Mouse (Mus musculus) heart, adult 2 months (tissue): ENCODE results near the gene Pias1. TPM values are rescaled to one million over a fixed set of nuclear protein-coding genes. Genes with fewer than 3 reads are reported as not detected.

Source experiments
- DNase-seq, 2 experiments: peaks; one replicate each; pipeline ENCODE4 v3.0.0; 2021
- H3K27ac ChIP-seq: fragments of 200-600 bp; 2 replicates; pipeline ENCODE4 v1.8.1; 2022
- H3K27me3 ChIP-seq: fragments of 200-500 bp; 2 replicates; pipeline ENCODE4 v1.6.1; 2012; ENCODE audit warnings: mild to moderate bottlenecking, low read length, inconsistent platforms, mixed read lengths; ENCODE audit not compliant: control insufficient read depth, insufficient read depth
- H3K36me3 ChIP-seq: fragments of 200-500 bp; 2 replicates; pipeline ENCODE4 v1.6.1; 2012; ENCODE audit warnings: low read length, inconsistent platforms; ENCODE audit not compliant: control insufficient read depth, insufficient read depth
- H3K4me1 ChIP-seq: fragments of 200-500 bp; 2 replicates; pipeline ENCODE4 v1.6.1; 2011; ENCODE audit warnings: low read length; ENCODE audit not compliant: control insufficient read depth, insufficient read depth
- H3K4me3 ChIP-seq: fragments of 200-600 bp; 2 replicates; pipeline ENCODE4 v1.8.1; 2022
- H3K79me2 ChIP-seq: fragments of 200-500 bp; replicated peaks from 2 replicates; pipeline ENCODE4 v1.6.1; 2012; ENCODE audit warnings: mild to moderate bottlenecking, inconsistent platforms, low read length, moderate library complexity, mixed read lengths; ENCODE audit not compliant: control insufficient read depth, insufficient read depth
- H3K9ac ChIP-seq: fragments of 200-500 bp; 2 replicates; pipeline ENCODE4 v1.6.1; 2012; ENCODE audit warnings: low read depth, mild to moderate bottlenecking, control low read depth, inconsistent platforms, low read length, mixed read lengths
- CTCF ChIP-seq: fragments of 200-600 bp; IDR thresholded peaks from 2 replicates; pipeline ENCODE4 v1.8.1; 2022; ENCODE audit warnings: antibody characterized with exemption, mild to moderate bottlenecking, moderate library complexity
- EP300 ChIP-seq: fragments of 200-500 bp; IDR thresholded peaks from 2 replicates; pipeline ENCODE4 v1.6.1; 2011; ENCODE audit warnings: low read depth, low read length, control low read depth; ENCODE audit not compliant: insufficient read depth
- POLR2A ChIP-seq: fragments of 200-500 bp; IDR thresholded peaks from 2 replicates; pipeline ENCODE4 v1.6.1; 2011; ENCODE audit warnings: mild to moderate bottlenecking, low read depth, low read length, control low read depth; ENCODE audit not compliant: insufficient read depth
- WGBS: fragments of 180-500 bp; shearing (Covaris S2); methylation state at CpG from one replicate; pipeline ENCODE4 v1.1.7; 2018; 5-methylcytosine and 5-hydroxymethylcytosine counted together
- intact Hi-C: fragments of 180-260 bp; cut with DNase I; formaldehyde crosslinking; loops from one replicate; pipeline ENCODE4 v1.15.1; 2025
- polyA plus RNA-seq: library from polyadenylated mRNA; depleted of rRNA; stranded (reverse); fragments of >200 nt; gene quantifications from 2 replicates; pipeline ENCODE4 v1.2.3, GENCODE M21; 2012
- total RNA-seq, 2 experiments: library from RNA; stranded (reverse); gene quantifications; 2 replicates each; pipeline ENCODE4 v1.2.3; 2021

Pias1 gene
- total and polyA plus RNA-seq, 3 experiments, result 18.0 to 26.1 (median 24.2) TPM

GRCm38 (mm10) chr9:62913390-62914069, 74.2 kb downstream of the Pias1 start:
- no peak overlapping the region for H3K9ac ChIP-seq
- peaks cover 9% of the 10 kb centered on the region for H3K36me3 ChIP-seq
- no peak overlapping the region for H3K27ac ChIP-seq
- DNase-seq, result peak in 1 of 2 experiments; percentile 26
- H3K27me3 ChIP-seq, result no peaks in the 10 kb centered on the region
- intact Hi-C loops, result loop anchor here (5.0 to 10.0 kb wide), 2 partner anchors 61 to 209 kb away; no protein-coding TSS in a partner anchor
- WGBS, result 79% methylated on average over 5 of the region's 5 CpGs
- H3K4me1 ChIP-seq, result peaks cover 1% of the 10 kb centered on the region
- no peaks in the 10 kb centered on the region for H3K79me2 ChIP-seq
- TF ChIP-seq EP300 (no peak), CTCF (no peak), POLR2A (no peak)
- H3K4me3 ChIP-seq, result no peak overlapping the region

GRCm38 (mm10) chr9:62905039-62905438, 82.7 kb downstream of the Pias1 start:
- intact Hi-C loops, result no loop called here
- H3K4me3 ChIP-seq, result no peak overlapping the region
- no peak for TF ChIP-seq EP300
- TF ChIP-seq CTCF, result no peak
- no peak for TF ChIP-seq POLR2A
- no peaks in the 10 kb centered on the region for H3K27me3 ChIP-seq
- no peak overlapping the region for H3K9ac ChIP-seq
- 95% methylated on average over 8 of the region's 8 CpGs for WGBS
- no peak for DNase-seq
- H3K4me1 ChIP-seq, result no peaks in the 10 kb centered on the region
- H3K36me3 ChIP-seq, result no peaks in the 10 kb centered on the region
- no peaks in the 10 kb centered on the region for H3K79me2 ChIP-seq
- H3K27ac ChIP-seq, result no peak overlapping the region

GRCm38 (mm10) chr9:62903841-62904240, 83.9 kb downstream of the Pias1 start:
- H3K27ac ChIP-seq, result no peak overlapping the region
- intact Hi-C loops, result no loop called here

GRCm38 (mm10) chr9:62901736-62902135, 86.0 kb downstream of the Pias1 start:
- H3K4me3 ChIP-seq, result no peak overlapping the region
- no peak for DNase-seq
- H3K9ac ChIP-seq, result no peak overlapping the region
- intact Hi-C loops, result no loop called here
- no peak overlapping the region for H3K27ac ChIP-seq
- H3K36me3 ChIP-seq, result peaks cover 8% of the 10 kb centered on the region
- 89% methylated on average over 2 of the region's 2 CpGs for WGBS
- no peaks in the 10 kb centered on the region; the same call in 1 of the 2 replicates for H3K4me1 ChIP-seq
- TF ChIP-seq EP300, result no peak
- no peaks in the 10 kb centered on the region for H3K79me2 ChIP-seq
- H3K27me3 ChIP-seq, result no peaks in the 10 kb centered on the region

More at GRCm38 (mm10) chr9:62903841-62904240, 83.9 kb downstream of the Pias1 start:
- 90% methylated on average over 2 of the region's 2 CpGs for WGBS
- no peaks in the 10 kb centered on the region for H3K27me3 ChIP-seq
- H3K4me3 ChIP-seq, result no peak overlapping the region
- TF ChIP-seq EP300 (no peak), CTCF (no peak), POLR2A (no peak)
- no peaks in the 10 kb centered on the region for H3K79me2 ChIP-seq
- peaks cover 6% of the 10 kb centered on the region for H3K36me3 ChIP-seq
- H3K4me1 ChIP-seq, result no peaks in the 10 kb centered on the region; the same call in 1 of the 2 replicates
- no peak overlapping the region for H3K9ac ChIP-seq
- no peak for DNase-seq

GRCm38 (mm10) chr9:62894486-62894885, 93.2 kb downstream of the Pias1 start:
- DNase-seq, result peak; percentile 62 to 79
- no peak overlapping the region for H3K4me3 ChIP-seq

GRCm38 (mm10) chr9:62881871-62882270, 105.9 kb downstream of the Pias1 start:
- H3K27me3 ChIP-seq, result no peaks in the 10 kb centered on the region
- peak; percentile 60 to 69 for DNase-seq
- peak overlapping the region; percentile 42 for H3K27ac ChIP-seq
- H3K79me2 ChIP-seq, result no peaks in the 10 kb centered on the region
- intact Hi-C loops, result no loop called here
- no peaks in the 10 kb centered on the region for H3K36me3 ChIP-seq
- no peak overlapping the region for H3K4me3 ChIP-seq
- TF ChIP-seq CTCF, result peak; percentile 59
- TF ChIP-seq EP300, result peak; percentile 46; the same call in 1 of the 2 replicates
- no peak for TF ChIP-seq POLR2A
- H3K9ac ChIP-seq, result no peak overlapping the region
- 39% methylated on average over 12 of the region's 12 CpGs for WGBS
- peaks cover 4% of the 10 kb centered on the region for H3K4me1 ChIP-seq

More at GRCm38 (mm10) chr9:62894486-62894885, 93.2 kb downstream of the Pias1 start:
- intact Hi-C loops, result no loop called here
- H3K36me3 ChIP-seq, result peaks cover 10% of the 10 kb centered on the region
- H3K27me3 ChIP-seq, result no peaks in the 10 kb centered on the region
- TF ChIP-seq EP300, result 0 out of 2 replicates have a peak, but pooled peaks have one; percentile 65
- TF ChIP-seq POLR2A, result no peak
- no peak for TF ChIP-seq CTCF
- H3K4me1 ChIP-seq, result peaks cover 2% of the 10 kb centered on the region
- 0% methylated on average over 1 of the region's 1 CpGs for WGBS
- no peak overlapping the region for H3K9ac ChIP-seq
- H3K27ac ChIP-seq, result peak overlapping the region; percentile 64
- no peaks in the 10 kb centered on the region for H3K79me2 ChIP-seq
